Mouse (Mus musculus): ENCODE results near the gene Hormad2. TPM values are rescaled to one million over a fixed set of nuclear protein-coding genes. Genes with fewer than 3 reads are reported as not detected.

Gene Hormad2
- total and polyA plus RNA-seq, 3 experiments: 0.43 to 1.2 TPM; not detected in 1

DNA sequence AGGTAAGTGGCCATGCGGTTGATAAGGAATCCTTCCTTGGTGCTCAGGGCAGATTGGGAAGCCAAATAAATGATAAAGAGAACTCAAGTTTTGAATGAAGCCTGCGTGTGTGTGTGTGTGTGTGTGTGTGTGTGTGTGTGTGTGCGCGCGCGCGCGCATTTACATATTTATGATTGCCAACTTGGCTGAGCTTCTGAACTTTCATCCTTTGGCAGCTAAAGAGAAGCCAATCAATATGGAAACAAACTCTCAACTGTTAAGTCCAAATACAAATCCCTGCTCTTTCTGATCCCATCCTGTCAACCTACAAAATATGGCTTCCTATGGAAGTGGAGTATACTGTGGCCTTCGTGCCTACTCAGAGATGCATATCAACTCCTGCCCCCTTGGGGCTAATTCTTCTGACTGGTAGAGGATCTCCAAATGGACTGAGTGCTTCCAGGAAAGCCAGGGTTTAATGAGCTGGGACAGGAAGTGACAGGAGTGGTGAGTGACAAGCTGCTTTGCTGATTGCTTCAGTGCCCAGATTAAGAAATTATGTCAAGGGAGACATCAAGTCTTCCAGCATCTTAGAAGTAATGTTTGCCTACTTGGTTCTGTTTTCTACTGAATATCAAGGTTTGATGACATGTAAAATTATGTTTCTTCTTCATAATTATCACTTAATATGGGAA is 5.4 kb upstream of the Hormad2 start:
- no peak for DNase-seq

DNA sequence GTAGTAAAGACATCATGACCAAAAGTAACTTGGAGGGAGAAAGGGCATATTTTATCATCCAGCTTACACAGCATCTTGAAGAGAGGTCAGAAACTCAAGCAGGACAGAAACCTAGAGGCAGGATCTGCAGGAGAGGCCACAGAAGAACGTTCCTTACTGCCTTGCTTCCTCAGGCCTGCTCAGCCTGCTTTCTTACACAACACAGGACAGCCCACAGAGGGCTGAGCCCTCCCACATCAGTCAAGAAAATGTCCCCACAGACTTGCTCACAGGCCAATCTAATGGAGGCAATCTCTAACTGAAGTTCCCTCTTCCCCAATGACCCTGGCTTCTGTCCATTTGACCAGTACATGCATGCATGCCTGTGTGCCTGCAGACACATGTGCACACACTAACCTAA is 1.4 kb upstream of the Hormad2 start:
- no peak for DNase-seq

DNA sequence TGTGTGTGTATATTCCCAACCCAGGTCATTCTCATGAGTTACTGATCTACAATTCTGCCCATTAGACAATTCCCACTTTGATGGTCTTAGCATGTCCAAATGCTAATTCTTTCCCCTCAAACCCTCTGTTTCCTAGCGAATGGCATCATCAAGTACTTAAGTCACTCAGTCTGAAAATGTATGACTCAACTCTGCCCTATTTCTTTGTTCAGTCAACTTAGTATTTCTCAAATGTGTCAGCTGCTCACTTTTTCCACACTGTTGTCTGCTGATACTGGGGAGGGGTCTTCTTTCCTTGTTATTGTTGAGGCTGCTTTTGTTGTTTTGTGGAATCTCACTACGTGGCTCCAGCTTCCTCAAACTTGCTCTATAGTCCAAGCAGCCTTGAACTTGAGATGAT is 2.7 kb downstream of the Hormad2 start:
- DNase-seq: peak; percentile 4

DNA sequence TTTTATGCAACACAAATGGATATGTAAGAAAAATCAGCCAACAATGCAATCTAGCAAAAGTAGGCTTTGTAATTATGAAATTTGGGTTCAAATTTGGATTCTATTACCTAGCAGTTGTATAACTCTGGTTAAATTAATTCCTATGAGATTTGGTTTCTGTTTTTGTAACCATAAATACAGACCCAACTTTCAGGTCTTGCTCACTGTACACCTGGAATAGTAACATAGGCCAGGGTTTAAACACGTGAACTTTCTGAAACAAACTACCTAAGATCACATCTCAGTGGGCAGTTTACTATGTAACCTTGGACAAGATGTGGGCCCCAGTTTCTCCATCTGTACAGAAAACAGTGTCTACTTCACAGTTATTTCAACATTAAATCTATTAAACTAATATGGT is 3.6 kb downstream of the Hormad2 start:
- no peak for DNase-seq

DNA sequence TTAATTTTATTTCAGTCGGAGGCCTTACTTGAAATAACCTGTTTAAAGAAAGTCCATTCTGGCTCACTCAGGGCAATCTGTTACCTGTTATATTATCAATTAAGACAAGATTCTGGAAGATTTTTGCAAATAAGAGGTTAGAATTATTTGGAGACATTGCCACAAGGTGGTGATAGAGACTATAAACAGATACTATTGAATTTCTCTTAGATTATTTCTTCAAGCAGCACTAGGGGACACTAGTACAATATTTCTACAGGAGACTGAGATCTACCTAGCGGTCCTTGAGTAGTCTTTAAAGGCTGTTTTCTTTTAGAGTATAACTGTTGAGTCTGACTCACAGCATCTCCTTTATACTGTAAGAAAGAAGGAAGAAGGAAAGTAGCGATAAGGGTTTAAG is 4.3 kb downstream of the Hormad2 start:
- DNase-seq: no peak

DNA sequence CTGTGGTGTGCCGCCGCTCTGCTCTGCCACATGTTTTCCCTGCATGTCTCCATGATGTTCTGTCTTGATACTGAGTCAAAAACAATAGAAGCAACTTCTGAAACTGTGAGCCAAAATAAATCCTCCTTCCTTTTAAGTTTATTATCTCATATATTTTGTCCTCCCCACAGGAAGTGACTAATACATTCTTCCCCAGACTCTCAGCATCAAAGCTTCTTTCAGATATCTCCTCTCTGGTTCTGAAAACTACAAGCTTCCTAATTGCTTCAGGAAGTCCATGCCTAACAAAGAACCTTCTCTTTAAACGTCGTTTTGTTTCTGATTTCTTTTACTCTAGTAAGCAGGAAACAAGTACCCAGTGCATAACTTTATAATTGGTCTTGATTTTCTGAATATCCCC is 6.4 kb downstream of the Hormad2 start:
- no peak for DNase-seq

DNA sequence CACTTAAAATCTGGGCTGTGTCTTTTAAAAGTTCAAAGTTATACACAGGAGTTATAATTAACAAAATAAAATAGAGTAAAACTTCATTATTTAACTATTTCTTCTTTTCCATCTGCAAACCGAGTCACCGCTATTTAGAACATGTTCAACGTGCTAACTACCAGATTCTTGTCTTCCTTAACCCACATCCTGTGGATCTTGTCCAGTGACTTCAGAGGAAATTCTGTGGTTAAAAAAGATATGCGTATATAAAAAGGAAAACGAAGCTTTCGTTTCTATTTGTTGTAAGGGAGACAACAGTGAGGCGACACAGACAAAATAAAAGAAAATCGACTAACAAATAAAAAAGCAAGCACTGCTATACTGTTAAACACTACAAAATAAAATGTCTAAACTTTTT is 17.1 kb downstream of the Hormad2 start:
- no peak for DNase-seq

DNA sequence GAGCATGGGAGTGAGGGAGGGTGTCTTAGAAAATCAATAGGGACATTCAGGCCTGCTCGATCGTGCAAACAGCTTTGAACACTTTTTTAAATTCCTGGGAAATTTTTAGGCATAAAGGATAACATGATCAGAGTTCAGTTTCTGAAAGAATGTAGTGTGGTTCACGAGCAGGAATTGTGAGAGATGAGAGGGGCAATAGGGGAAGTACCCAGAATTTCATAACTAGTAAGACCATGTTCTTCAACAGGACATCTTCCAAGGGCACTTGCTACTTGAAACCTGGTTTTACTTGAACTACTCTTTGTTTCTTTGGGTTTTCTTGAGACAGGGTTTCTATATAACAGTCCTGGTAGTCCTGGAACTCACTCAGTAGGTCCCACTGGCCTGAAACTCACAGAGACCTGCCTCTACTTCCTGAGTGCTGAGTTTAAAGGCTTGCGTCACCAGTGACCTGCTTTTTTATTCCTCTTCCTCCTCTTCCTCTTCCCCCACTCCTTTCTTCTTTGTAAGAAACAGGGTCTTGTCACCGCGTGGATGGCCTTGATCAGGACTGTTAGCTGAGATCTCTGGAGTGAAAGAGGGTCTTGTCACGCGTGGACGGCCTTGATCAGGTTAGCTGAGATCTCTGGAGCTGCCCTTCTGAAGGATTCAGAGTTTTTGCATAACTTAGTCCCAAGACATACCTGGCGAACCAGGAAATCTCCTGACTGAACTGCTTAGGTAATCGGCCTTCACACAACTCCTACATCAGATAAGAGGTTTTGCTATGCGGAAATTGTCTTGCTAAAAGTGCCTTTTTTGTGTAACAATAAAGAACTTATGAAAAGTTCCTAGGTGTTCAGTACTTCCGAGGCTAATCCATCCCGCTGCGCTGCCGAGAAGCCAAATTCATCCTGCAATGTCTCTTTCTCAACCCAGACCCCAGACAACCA is 18.1 kb downstream of the Hormad2 start:
- DNase-seq: no peak

DNA sequence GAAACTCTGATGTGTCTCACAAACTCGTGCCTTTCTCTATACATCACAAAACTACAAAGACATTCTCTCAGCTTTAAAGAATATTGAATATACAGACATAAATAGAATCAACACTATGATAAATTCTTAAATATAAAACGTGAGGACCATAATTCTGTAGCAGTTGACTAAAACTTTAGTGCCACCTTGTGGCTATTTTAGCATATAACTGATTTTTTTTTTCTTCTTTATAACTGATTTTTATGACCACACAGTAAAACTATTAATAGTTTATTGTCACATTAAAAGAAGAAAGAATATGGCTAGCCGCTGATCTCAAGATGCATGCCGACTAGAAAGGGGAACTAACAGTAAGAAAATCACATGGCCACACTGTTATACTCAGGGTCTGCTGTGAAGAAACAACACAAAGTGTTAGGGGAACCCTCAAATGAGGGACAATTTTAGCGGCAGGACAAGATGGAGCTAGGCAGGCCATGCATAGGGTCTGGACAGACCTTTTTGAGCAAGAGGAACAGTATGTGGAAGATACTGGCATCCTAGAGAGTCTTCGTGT is 18.9 kb downstream of the Hormad2 start:
- DNase-seq: no peak

DNA sequence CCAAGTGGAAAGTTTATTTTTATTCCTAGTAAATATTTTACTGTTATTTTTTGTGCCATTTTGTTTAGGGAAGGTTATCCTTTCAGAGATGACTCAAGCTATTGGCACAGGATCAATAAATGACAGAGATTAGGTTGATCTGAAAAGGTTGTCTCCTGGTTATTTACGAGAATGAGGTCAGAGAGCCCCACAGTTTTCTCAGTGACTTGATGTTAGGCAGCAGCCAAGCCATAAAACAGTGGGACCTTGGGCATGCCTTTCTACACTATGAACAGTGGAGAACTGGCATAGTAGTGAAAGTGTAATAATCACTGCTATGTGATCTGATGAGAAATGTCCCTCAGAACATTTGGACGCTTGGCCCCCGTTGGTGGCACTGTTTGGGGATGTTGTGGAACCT is 22.9 kb downstream of the Hormad2 start:
- DNase-seq: peak; percentile 62

DNA sequence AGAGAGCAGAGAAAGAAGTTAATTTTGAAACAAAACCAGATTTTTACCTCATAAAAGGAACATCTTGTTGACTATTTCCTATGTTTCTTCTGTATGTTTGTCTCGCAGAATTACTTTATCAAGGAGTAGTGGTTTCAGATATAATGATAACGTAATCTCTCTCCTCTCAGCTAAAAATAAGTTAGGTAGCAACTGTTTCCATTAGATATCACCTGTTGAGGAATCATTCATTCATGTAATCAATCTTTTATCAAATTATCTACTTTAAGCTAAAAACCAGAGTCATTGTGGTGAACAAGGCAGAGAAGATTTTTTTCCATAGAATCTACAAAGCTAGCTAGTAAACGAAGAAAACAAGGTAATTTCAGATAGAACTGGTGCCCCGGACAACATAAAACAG is 28.6 kb downstream of the Hormad2 start:
- no peak for DNase-seq

DNA sequence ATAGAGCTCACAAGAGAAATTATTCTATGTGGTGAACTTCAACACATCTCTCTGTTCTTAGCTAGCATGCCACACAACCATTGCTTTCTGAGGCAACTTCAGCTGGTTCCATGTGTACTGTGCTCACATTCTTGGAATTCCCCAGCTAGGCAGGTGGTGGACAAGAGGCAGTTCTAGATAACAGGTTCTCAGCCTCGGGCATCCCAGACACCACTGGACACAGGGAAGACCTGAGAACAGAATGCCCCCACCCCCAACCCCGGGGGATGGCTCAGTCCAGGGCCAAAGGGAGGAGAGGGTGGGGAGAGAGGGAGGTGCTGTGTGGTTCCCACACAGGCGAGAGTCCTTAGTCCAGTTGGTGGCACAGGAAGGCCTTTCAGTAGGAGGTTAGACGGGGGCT is 36.6 kb downstream of the Hormad2 start:
- no peak for DNase-seq

DNA sequence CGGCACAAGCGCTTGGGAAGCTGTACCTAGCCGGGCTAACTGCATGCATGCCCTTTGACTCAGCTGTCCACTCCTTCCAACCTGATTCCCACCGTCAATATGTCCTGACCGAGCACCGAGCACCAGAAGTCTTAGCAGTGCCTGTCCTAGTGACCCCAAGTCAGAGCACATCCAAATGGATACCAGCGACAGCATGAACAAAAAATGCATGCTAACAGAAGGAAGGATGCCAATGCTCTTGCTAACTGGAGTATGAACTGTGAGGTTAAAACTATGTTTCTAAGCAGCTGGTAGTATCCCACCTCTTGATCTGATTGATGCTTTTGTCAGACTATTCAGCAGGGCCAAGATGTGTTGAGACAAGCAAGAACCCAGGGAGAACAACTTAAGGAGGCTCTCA is 37.5 kb downstream of the Hormad2 start:
- no peak for DNase-seq

DNA sequence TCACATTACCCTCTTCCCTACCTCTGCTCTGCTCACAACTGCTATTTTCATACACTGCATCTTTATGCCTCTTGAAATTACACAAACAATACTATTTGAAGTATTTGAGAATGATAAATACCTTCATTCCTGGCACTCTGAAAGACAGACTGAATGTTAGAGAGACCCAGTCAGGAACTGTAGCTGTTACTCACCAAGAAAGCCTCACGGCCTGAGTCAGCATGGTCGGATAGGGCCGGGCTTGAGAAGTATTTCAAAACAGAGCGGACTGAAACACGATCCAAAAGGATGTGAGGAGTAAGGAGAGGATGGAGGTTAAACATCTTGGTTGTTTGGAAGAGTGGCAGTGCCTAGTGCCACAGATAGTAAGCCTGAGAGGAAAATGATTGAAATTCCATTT is 39.7 kb downstream of the Hormad2 start:
- no peak for DNase-seq

DNA sequence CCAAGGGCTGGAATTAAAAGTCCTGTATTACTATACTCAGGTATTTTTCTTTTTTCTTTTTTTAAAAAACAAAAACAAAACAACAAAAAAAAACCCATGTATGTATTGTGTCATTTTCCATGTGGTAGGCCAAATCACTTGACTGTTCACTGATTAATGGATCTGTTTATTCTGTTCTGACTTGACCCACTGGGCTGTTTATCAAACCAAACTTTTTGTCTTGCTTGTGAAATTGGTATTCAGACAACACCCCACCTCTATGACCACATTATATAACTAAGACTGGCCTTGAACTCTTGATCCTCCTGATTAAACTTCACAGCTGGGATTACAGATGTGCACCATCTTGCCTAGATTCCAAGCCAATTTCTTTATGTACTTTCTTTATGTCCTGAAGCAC is 46.7 kb downstream of the Hormad2 start:
- DNase-seq: no peak

DNA sequence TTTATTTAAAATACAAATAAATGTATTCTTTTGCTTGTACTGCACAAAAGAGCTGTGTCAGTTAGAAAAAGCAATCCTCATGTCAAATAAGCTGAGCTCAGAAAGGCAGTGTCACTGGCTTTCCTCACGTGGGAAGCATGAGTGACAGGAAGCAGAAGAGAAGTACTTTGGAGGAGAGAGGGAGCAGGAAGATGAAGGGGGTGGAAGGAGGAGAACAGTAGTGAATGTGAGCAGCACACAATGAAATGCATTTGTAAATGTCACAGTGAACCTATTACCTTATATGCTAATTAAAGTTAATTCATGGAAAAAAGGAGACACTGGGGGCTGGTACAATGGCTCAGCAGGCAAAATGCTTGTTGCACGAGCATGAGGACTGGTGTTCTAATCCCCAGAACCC is 52.9 kb downstream of the Hormad2 start:
- no peak for DNase-seq

DNA sequence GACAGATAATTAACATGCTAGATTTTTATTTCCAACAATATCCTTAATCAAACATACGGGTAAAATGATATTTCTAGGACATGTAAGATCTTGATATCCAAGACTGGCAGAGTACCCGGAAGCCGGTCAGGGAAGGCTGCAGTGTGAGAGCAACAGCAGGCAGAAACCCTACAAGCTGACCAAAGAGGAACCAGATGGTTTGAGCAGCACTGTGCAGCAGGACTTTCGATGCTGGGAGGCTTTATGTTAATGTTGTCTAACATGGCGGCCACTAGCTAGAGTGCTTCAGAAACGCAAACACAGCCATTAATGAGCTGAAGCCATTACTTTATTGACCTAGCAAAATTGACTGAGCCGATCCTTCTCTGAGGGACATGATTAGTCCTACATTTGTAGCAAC is 58.6 kb downstream of the Hormad2 start:
- DNase-seq: no peak

DNA sequence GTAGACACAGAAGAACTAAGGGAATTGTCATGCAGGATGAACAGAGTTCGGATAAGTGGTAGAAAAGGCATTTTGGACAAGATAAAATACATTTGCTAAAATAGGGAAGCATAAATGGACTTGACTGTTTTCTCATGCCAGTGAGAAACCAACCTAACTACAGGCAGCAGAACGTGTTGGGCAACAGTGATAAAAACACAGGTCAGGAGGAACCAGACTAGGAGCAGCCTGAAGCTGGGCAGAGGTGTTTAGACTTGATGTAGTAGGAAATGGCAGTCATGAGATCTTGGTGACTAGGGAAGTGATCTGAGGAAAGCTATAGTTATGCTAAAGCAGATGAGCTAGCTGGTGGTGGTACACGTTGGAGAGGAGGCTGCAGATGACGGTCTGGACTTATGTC is 61.0 kb downstream of the Hormad2 start:
- no peak for DNase-seq

DNA sequence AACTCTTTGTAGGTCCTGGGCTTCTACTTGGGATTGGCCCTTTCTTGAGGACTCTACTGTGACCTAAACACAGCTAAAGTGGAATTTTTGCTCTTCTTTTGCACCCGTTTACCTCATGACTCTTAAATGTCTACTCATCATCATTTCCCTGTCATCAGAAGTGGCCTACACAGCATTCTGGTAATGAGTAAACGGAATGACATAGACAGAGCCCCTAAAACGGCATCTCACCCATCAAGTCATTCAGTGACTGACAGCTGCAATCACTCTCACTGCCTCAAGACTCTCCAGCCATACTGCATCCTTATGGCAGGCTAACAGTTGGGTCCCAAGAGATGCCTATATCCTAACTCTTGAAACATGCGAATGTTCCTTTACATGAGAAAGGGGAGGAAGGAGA is 74.5 kb downstream of the Hormad2 start:
- DNase-seq: no peak

DNA sequence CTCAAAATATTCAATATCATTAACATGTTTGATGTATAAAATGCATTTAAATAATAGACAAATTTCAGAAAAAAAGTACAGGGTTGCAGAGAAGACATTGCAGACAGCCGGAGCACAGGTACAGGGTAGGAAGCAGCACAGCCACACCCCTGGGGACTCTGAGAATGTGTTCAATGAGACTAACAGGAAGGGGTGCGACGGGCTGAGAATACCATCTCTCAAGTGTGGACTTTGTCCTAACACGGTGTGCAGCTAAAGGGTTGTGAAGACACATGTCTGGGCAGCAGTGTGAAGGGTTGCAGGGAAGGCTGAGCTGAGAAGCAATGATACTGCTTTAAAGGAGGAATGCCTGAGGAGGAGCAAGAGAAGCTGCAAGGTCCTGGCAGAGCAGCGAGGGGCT is 85.5 kb downstream of the Hormad2 start:
- DNase-seq: no peak

DNA sequence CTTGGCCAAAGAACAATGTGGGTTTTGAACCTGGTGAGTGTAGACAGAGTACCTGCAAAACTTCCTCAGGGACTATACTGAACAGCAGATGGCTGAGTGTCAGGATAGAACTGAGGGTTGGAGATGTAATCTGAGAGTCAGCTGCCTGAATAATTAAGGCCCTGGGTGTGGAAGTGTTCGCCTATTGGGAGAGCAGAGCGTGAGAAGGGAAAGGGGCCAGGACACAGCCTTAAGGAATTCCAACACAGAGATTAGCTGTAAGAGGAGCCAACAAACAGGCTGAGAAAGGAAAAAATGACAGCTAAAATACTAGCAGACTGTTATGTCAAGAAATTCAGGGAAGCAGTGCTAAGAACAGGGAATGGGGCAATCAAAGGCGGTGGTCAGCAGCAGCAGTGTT is 88.3 kb downstream of the Hormad2 start:
- no peak for DNase-seq

DNA sequence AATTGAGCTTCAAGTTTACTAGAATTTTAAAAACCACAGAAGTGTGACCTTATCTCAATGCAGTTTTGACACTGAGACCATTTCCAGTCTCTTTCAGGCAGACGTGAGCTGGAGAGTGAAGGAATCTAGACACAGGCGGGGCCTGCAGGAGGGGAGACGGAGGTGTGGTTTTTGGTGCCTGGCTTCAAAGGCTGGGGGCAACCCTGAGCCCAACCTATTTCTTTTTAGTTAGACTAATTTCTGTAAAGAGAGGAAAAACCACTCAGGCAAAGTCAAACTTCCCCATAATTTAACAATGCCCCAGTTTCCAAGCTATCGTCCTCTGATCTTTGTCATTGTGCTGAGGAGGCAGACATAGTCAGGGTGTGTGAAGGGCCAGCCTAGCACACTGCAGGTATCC is 97.0 kb downstream of the Hormad2 start:
- no peak for DNase-seq

DNA sequence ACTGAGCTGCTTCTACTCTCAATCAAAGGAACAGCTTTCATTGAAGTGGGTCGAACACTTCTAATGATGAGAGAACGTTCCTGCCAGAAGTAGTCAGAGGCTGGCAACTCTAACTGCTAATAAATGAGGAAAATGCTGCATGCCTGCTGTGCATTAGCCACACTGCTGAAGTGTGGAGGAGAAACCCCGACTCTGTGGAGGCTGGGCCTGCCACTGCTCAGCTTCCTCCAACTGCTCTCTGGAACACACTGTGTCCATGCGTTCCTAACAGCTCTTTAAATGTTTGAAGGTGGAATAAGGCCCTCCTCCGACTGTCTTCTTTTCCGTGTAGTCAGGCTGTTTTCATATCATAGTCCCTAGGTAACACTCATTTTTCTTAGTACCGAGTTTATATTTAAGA is 98.9 kb downstream of the Hormad2 start:
- no peak for DNase-seq
